Mouse (Mus musculus) limb, embryonic 14.5 days (tissue): Measurements from ENCODE around the gene Abhd12. TPM values are rescaled to one million over a fixed set of nuclear protein-coding genes. Genes with fewer than 3 reads are reported as not detected.

Experiments
- ATAC-seq: fragments of 200-750 bp; cut with Nextera tagmentation; 2 replicates; pipeline ENCODE4 v1.8.0; 2017; ENCODE audit warnings: low read depth, moderate number of reproducible peaks, moderate TSS enrichment; ENCODE audit not compliant: low FRiP score
- DNase-seq: peaks from one replicate; pipeline ENCODE4 v3.0.0-alpha.2; 2015; ENCODE audit warnings: low spot score
- H3K27ac ChIP-seq: fragments of 300-500 bp; sonication (generic); replicated peaks from 2 replicates; pipeline ENCODE4 v1.5.1; 2014; ENCODE audit warnings: low read depth, mild to moderate bottlenecking, low read length, moderate library complexity, mixed read lengths
- H3K27me3 ChIP-seq: fragments of 300-500 bp; sonication (generic); 2 replicates; pipeline ENCODE4 v1.6.1; 2014; ENCODE audit warnings: low read length, mixed read lengths; ENCODE audit not compliant: control insufficient read depth, insufficient read depth
- H3K36me3 ChIP-seq: fragments of 300-500 bp; sonication (generic); 2 replicates; pipeline ENCODE4 v1.6.1; 2014; ENCODE audit warnings: mild to moderate bottlenecking, low read length, moderate library complexity, mixed read lengths; ENCODE audit not compliant: control insufficient read depth, insufficient read depth
- H3K4me1 ChIP-seq: fragments of 300-500 bp; sonication (generic); 2 replicates; pipeline ENCODE4 v1.6.1; 2014; ENCODE audit warnings: antibody characterized with exemption, low read length, mixed read lengths; ENCODE audit not compliant: control insufficient read depth, insufficient read depth
- H3K4me2 ChIP-seq: fragments of 300-500 bp; sonication (generic); replicated peaks from 2 replicates; pipeline ENCODE4 v1.6.1; 2014; ENCODE audit warnings: low read depth, mild to moderate bottlenecking, low read length, moderate library complexity; ENCODE audit not compliant: severe bottlenecking
- H3K4me3 ChIP-seq: fragments of 300-500 bp; sonication (generic); replicated peaks from 2 replicates; pipeline ENCODE4 v1.5.1; 2014; ENCODE audit warnings: low read length
- H3K9ac ChIP-seq: fragments of 300-500 bp; sonication (generic); 2 replicates; pipeline ENCODE4 v1.6.1; 2014; ENCODE audit warnings: mild to moderate bottlenecking, low read depth, low read length, moderate library complexity; ENCODE audit not compliant: severe bottlenecking
- H3K9me3 ChIP-seq: fragments of 300-500 bp; sonication (generic); 2 replicates; pipeline ENCODE4 v1.6.1; 2016; ENCODE audit warnings: low read length; ENCODE audit not compliant: control insufficient read depth
- POLR2A ChIP-seq: fragments of 200-500 bp; IDR thresholded peaks from 2 replicates; pipeline ENCODE4 v1.8.0; 2012; ENCODE audit warnings: inconsistent platforms, mild to moderate bottlenecking, moderate library complexity, borderline replicate concordance; ENCODE audit not compliant: insufficient read depth, insufficient read length; ENCODE audit errors: extremely low read depth
- WGBS: fragments of 180-500 bp; shearing (Covaris S2); extraction: QIAGEN DNeasy Blood & Tissue Kit; methylation state at CpG from one replicate; pipeline ENCODE4 v1.1.7; 2014; 5-methylcytosine and 5-hydroxymethylcytosine counted together
- polyA plus RNA-seq, 2 experiments: library from polyadenylated mRNA; depleted of rRNA in 1 of 2; stranded (reverse) in 1 of 2; unstranded in 1 of 2; fragments of >200 nt; fragmentation: Nextera tagmentation in 1 of 2; extraction: Ambion mirVana in 1 of 2; gene quantifications; 2 replicates each; pipeline versions ENCODE4 v1.2.1 to v1.2.3; 2012 to 2014

Gene Abhd12
- polyA plus RNA-seq, 2 experiments: 56.5 to 67.1 TPM

- H3K4me1 ChIP-seq: no peaks in the 10 kb centered on the region
- H3K27me3 ChIP-seq: no peaks in the 10 kb centered on the region
- no peak overlapping the region for H3K4me2 ChIP-seq
- no peak for TF ChIP-seq POLR2A
- peaks cover 2% of the 10 kb centered on the region; the same call in 1 of the 2 replicates for H3K36me3 ChIP-seq
- no peak overlapping the region for H3K9ac ChIP-seq
- no peak overlapping the region for H3K27ac ChIP-seq
- no peak for ATAC-seq
- H3K4me3 ChIP-seq: no peak overlapping the region
- DNase-seq: no peak
- no peaks in the 10 kb centered on the region for H3K9me3 ChIP-seq
- 93% methylated on average over 5 of the region's 5 CpGs for WGBS
Observed at GRCm38 (mm10) chr2:150944017-150944416, 39.5 kb upstream of the Abhd12 start.

- no peak overlapping the region for H3K4me3 ChIP-seq
- no peaks in the 10 kb centered on the region for H3K27me3 ChIP-seq
- TF ChIP-seq POLR2A: no peak
- H3K9me3 ChIP-seq: no peaks in the 10 kb centered on the region
- no peaks in the 10 kb centered on the region for H3K4me1 ChIP-seq
- DNase-seq: no peak
- H3K9ac ChIP-seq: no peak overlapping the region
- H3K27ac ChIP-seq: no peak overlapping the region
- peaks cover 29% of the 10 kb centered on the region for H3K36me3 ChIP-seq
- 92% methylated on average over 4 of the region's 4 CpGs for WGBS
- H3K4me2 ChIP-seq: no peak overlapping the region
- ATAC-seq: no peak
Observed at GRCm38 (mm10) chr2:150934659-150935058, 30.1 kb upstream of the Abhd12 start.

- Histone ChIP-seq H3K9me3 (no peaks in the 10 kb centered on the region), H3K36me3 (peaks cover 29% of the 10 kb centered on the region), H3K27ac (no peak overlapping the region), H3K27me3 (no peaks in the 10 kb centered on the region), H3K4me2 (no peak overlapping the region), H3K4me1 (no peaks in the 10 kb centered on the region), H3K4me3 (no peak overlapping the region), H3K9ac (no peak overlapping the region)
- DNase-seq (no peak), ATAC-seq (no peak)
- 84% methylated on average over 19 of the region's 19 CpGs for WGBS
- no peak for TF ChIP-seq POLR2A
Observed at GRCm38 (mm10) chr2:150933482-150933881, 28.9 kb upstream of the Abhd12 start.

GRCm38 (mm10) chr2:150930806-150931205 lies 26.3 kb upstream of the Abhd12 start:
- no peaks in the 10 kb centered on the region for H3K4me1 ChIP-seq
- H3K27me3 ChIP-seq: no peaks in the 10 kb centered on the region
- H3K4me3 ChIP-seq: no peak overlapping the region
- H3K27ac ChIP-seq: no peak overlapping the region
- no peaks in the 10 kb centered on the region for H3K9me3 ChIP-seq
- H3K36me3 ChIP-seq: peaks cover 16% of the 10 kb centered on the region
- no peak overlapping the region for H3K9ac ChIP-seq
- H3K4me2 ChIP-seq: no peak overlapping the region
- DNase-seq (no peak), ATAC-seq (no peak)
- no peak for TF ChIP-seq POLR2A
- 74% methylated on average over 3 of the region's 3 CpGs for WGBS

- Histone ChIP-seq H3K9me3 (no peaks in the 10 kb centered on the region), H3K27ac (no peak overlapping the region), H3K4me1 (no peaks in the 10 kb centered on the region), H3K27me3 (no peaks in the 10 kb centered on the region), H3K4me2 (no peak overlapping the region), H3K36me3 (0 out of 2 replicates have a peak, but pooled peaks cover 15% of the 10 kb centered on the region), H3K4me3 (no peak overlapping the region), H3K9ac (no peak overlapping the region)
- 75% methylated on average over 6 of the region's 6 CpGs for WGBS
- no peak for TF ChIP-seq POLR2A
- ATAC-seq (no peak), DNase-seq (no peak)
Observed at GRCm38 (mm10) chr2:150929156-150929555, 24.6 kb upstream of the Abhd12 start.
